Mouse (Mus musculus): Measurements from ENCODE around the gene Ifnz. TPM values are rescaled to one million over a fixed set of nuclear protein-coding genes. Genes with fewer than 3 reads are reported as not detected.
"Not testable (repeated sequence)": the region's sequence is repeated elsewhere in the genome, so short reads cannot be mapped to it uniquely, and the experiment has no call there.

Ifnz gene
- polyA plus RNA-seq, 1 experiment from 2014 or later: 0.33 TPM

DNA sequence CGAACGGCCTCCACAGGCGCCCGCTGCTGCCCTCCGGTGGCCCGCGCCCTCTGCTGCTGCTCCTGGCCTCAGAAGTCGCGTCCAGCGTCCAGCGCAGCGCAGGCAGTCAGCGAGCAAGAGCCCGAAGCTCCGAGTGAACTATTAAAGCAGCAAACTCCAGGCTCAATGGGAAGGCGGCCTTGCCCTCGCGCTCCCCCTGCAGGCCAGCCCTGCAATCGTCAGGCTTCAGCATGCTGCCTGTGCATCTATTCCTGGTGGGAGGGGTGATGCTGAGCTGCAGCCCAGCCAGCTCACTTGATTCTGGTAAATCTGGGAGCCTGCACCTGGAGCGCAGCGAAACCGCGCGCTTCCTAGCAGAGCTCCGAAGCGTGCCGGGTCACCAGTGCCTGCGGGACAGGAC is 6.5 kb downstream of the Ifnz start, which contains the start of gene Gm13277:
TSS of gene Gm13277 (plus strand) at position 231 of the 400 bp plus-strand sequence.
- ATAC-seq (ENCODE audit: insufficient number of reproducible peaks, low FRiP score); H3K4me3 ChIP-seq; H3K4me1 ChIP-seq (replicated peaks); H3K27ac ChIP-seq (ENCODE audit: poor library complexity, severe bottlenecking); H3K4me2 ChIP-seq; H3K9me3 ChIP-seq (replicated peaks); H3K27me3 ChIP-seq (replicated peaks); H3K36me3 ChIP-seq; H3K9ac ChIP-seq: not testable (repeated sequence)
- WGBS: 0% methylated on average over 4 of the region's 28 CpGs

GRCm38 (mm10) chr4:88791250-88791649 is 9.3 kb downstream of the Ifnz start, which contains the start of gene Gm13278:
TSS of gene Gm13278 (plus strand) at chr4:88791550.
- WGBS: no CpG with 5 or more reads among the region's 28 CpGs
- ATAC-seq (ENCODE audit: insufficient number of reproducible peaks, low FRiP score); H3K27ac ChIP-seq (ENCODE audit: poor library complexity, severe bottlenecking); H3K4me3 ChIP-seq; H3K27me3 ChIP-seq (replicated peaks); H3K36me3 ChIP-seq; H3K9ac ChIP-seq; H3K9me3 ChIP-seq (replicated peaks); H3K4me1 ChIP-seq (replicated peaks); H3K4me2 ChIP-seq: not testable (repeated sequence)

DNA sequence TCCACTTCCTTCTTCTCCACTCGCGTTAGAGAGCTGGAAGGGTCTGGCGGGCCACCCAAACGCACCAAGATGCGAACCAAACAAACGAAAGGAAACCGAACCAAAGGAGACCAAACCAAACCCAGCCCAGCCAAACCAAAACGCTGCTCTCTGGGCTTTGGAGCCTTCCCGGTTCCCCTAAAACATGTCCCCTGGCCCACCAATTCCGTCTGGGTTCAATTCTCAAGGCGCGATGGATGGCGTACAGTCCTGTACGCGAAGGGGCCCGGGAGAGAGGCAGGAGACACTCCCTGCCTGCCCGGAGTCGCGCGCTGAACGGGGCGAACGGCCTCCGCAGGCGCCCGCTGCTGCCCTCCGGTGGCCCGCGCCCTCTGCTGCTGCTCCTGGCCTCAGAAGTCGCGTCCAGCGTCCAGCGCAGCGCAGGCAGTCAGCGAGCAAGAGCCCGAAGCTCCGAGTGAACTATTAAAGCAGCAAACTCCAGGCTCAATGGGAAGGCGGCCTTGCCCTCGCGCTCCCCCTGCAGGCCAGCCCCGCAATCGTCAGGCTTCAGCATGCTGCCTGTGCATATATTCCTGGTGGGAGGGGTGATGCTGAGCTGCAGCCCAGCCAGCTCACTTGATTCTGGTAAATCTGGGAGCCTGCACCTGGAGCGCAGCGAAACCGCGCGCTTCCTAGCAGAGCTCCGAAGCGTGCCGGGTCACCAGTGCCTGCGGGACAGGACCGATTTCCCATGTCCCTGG is 12.2 kb downstream of the Ifnz start, which contains the start of gene Gm13275:
TSS of gene Gm13275 (plus strand) at position 552 of the 740 bp plus-strand sequence.
- H3K4me1 ChIP-seq (replicated peaks); H3K27ac ChIP-seq (ENCODE audit: poor library complexity, severe bottlenecking); H3K9me3 ChIP-seq (replicated peaks); H3K4me2 ChIP-seq; H3K36me3 ChIP-seq; H3K4me3 ChIP-seq; H3K9ac ChIP-seq; ATAC-seq (ENCODE audit: insufficient number of reproducible peaks, low FRiP score); H3K27me3 ChIP-seq (replicated peaks): not testable (repeated sequence)
- WGBS: 0% methylated on average over 13 of the region's 52 CpGs

DNA sequence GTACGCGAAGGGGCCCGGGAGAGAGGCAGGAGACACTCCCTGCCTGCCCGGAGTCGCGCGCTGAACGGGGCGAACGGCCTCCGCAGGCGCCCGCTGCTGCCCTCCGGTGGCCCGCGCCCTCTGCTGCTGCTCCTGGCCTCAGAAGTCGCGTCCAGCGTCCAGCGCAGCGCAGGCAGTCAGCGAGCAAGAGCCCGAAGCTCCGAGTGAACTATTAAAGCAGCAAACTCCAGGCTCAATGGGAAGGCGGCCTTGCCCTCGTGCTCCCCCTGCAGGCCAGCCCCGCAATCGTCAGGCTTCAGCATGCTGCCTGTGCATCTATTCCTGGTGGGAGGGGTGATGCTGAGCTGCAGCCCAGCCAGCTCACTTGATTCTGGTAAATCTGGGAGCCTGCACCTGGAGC is 15.2 kb downstream of the Ifnz start, which contains the start of gene Gm13279:
TSS of gene Gm13279 (plus strand) at position 301 of the 400 bp plus-strand sequence.
- not testable (repeated sequence) for H3K4me2 ChIP-seq; H3K4me3 ChIP-seq; H3K9ac ChIP-seq; H3K27me3 ChIP-seq (replicated peaks); H3K4me1 ChIP-seq (replicated peaks); H3K27ac ChIP-seq (ENCODE audit: poor library complexity, severe bottlenecking); ATAC-seq (ENCODE audit: insufficient number of reproducible peaks, low FRiP score); H3K9me3 ChIP-seq (replicated peaks); H3K36me3 ChIP-seq
- no CpG with 5 or more reads among the region's 28 CpGs for WGBS

DNA sequence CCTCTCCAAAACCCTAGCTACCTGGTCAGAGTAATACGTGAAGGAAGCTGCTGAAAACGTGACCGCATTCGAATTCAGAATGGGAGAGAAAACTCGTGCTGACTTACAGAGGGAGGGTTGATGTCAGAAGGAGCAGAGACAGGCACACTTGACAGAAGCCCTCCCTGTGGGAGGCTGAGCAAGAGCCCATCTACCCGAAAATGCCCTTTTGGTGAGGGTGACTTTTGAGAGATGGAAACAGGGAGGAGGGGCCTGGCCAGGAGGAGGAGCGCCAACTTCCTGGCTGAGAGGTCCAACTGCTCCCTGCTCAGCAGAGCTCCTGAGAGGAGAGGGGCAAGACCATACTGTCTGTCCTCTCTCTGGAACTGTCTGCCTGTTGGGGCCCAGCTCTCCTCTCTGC is 17.4 kb downstream of the Ifnz start, which contains the start of gene Gm13285:
TSS of gene Gm13285 (plus strand) at position 301 of the 400 bp plus-strand sequence.
- H3K9ac ChIP-seq; H3K9me3 ChIP-seq (replicated peaks); H3K4me2 ChIP-seq; ATAC-seq (ENCODE audit: insufficient number of reproducible peaks, low FRiP score); H3K27me3 ChIP-seq (replicated peaks); H3K27ac ChIP-seq (ENCODE audit: poor library complexity, severe bottlenecking); H3K36me3 ChIP-seq; H3K4me3 ChIP-seq; H3K4me1 ChIP-seq (replicated peaks): not testable (repeated sequence)
- WGBS: 9% methylated on average over 6 of the region's 7 CpGs

DNA sequence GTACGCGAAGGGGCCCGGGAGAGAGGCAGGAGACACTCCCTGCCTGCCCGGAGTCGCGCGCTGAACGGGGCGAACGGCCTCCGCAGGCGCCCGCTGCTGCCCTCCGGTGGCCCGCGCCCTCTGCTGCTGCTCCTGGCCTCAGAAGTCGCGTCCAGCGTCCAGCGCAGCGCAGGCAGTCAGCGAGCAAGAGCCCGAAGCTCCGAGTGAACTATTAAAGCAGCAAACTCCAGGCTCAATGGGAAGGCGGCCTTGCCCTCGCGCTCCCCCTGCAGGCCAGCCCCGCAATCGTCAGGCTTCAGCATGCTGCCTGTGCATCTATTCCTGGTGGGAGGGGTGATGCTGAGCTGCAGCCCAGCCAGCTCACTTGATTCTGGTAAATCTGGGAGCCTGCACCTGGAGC is 21.0 kb downstream of the Ifnz start, which contains the start of gene Gm13287:
TSS of gene Gm13287 (plus strand) at position 301 of the 400 bp plus-strand sequence.
- H3K9me3 ChIP-seq (replicated peaks); H3K4me1 ChIP-seq (replicated peaks); H3K27me3 ChIP-seq (replicated peaks); H3K27ac ChIP-seq (ENCODE audit: poor library complexity, severe bottlenecking); H3K36me3 ChIP-seq; H3K4me3 ChIP-seq; ATAC-seq (ENCODE audit: insufficient number of reproducible peaks, low FRiP score); H3K9ac ChIP-seq: not testable (repeated sequence)
- WGBS: no CpG with 5 or more reads among the region's 29 CpGs
- peak within 1 kb of the TSS; percentile 49 for H3K4me2 ChIP-seq

DNA sequence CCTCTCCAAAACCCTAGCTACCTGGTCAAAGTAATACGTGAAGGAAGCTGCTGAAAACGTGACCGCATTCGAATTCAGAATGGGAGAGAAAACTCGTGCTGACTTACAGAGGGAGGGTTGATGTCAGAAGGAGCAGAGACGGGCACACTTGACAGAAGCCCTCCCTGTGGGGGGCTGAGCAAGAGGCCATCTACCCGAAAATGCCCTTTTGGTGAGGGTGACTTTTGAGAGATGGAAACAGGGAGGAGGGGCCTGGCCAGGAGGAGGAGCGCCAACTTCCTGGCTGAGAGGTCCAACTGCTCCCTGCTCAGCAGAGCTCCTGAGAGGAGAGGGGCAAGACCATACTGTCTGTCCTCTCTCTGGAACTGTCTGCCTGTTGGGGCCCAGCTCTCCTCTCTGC is 23.3 kb downstream of the Ifnz start, which contains the start of gene Gm13288:
TSS of gene Gm13288 (plus strand) at position 301 of the 400 bp plus-strand sequence.
- not testable (repeated sequence) for H3K9ac ChIP-seq; H3K27me3 ChIP-seq (replicated peaks); H3K36me3 ChIP-seq; H3K4me1 ChIP-seq (replicated peaks); H3K4me3 ChIP-seq; ATAC-seq (ENCODE audit: insufficient number of reproducible peaks, low FRiP score); H3K9me3 ChIP-seq (replicated peaks); H3K27ac ChIP-seq (ENCODE audit: poor library complexity, severe bottlenecking)
- H3K4me2 ChIP-seq: peak within 1 kb of the TSS; percentile 44
- no CpG with 5 or more reads among the region's 8 CpGs for WGBS

- not testable (repeated sequence) for H3K9me3 ChIP-seq (replicated peaks); H3K4me1 ChIP-seq (replicated peaks); H3K27ac ChIP-seq (ENCODE audit: poor library complexity, severe bottlenecking); H3K9ac ChIP-seq; H3K27me3 ChIP-seq (replicated peaks); H3K36me3 ChIP-seq; H3K4me3 ChIP-seq; ATAC-seq (ENCODE audit: insufficient number of reproducible peaks, low FRiP score)
- H3K4me2 ChIP-seq: peak overlapping the region; percentile 44
- 0% methylated on average over 8 of the region's 34 CpGs for WGBS
Measured at GRCm38 (mm10) chr4:88805761-88806160, 23.8 kb downstream of the Ifnz start.

DNA sequence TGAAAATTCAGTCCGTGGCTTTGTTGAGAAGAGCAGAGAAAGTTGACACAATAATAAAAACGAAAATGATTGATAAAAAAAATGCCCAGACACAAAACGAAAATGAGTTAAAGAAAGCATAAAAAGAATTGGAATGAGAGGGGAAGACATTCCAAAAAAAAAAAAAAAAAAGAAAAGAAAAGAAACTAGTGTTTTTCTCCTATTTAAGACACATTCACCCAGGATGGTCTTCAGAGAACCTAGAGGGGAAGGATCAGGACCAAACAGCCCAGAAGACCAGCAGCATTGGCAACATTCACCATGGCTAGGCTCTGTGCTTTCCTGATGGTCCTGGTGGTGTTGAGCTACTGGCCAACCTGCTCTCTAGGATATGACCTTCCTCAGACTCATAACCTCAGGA is 34.0 kb downstream of the Ifnz start, which contains the start of gene Ifna7:
TSS of gene Ifna7 (plus strand) at position 301 of the 400 bp plus-strand sequence.
- no peaks in the 10 kb centered on the region for H3K9me3 ChIP-seq (replicated peaks)
- no peak within 1 kb of the TSS for H3K27ac ChIP-seq (ENCODE audit: poor library complexity, severe bottlenecking)
- no peaks in the 10 kb centered on the region for H3K36me3 ChIP-seq
- WGBS: 58% methylated on average over 3 of the region's 3 CpGs
- H3K4me3 ChIP-seq: no peak within 1 kb of the TSS
- no peaks in the 10 kb centered on the region for H3K4me1 ChIP-seq (replicated peaks)
- H3K27me3 ChIP-seq (replicated peaks): 0 out of 2 replicates have a peak, but pooled peaks cover 8% of the 10 kb centered on the region
- no peak for ATAC-seq (ENCODE audit: insufficient number of reproducible peaks, low FRiP score)
- H3K9ac ChIP-seq: no peak within 1 kb of the TSS
- no peak within 1 kb of the TSS for H3K4me2 ChIP-seq

DNA sequence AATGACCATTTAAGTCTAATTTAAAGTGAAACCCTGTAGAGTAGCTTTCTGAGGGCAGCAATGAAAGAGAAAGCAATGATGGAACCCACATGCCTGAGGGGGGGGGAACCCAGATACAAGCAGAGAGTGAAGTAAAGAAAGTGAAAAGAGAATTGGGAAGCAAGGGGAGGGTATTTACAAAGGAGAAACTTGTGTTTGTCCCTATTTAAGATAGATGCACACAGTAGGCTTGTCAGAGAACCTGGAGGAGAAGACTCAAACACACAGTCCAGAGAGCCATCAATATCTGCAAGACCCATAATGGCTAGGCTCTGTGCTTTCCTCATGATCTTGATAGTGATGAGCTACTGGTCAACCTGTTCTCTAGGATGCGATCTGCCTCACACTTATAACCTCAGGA is 37.7 kb downstream of the Ifnz start, which contains the start of gene Ifna11:
TSS of gene Ifna11 (plus strand) at position 301 of the 400 bp plus-strand sequence.
- Histone ChIP-seq H3K4me3 (no peak within 1 kb of the TSS), H3K4me2 (no peak within 1 kb of the TSS), H3K9me3 (replicated peaks) (no peaks in the 10 kb centered on the region), H3K4me1 (replicated peaks) (no peaks in the 10 kb centered on the region), H3K36me3 (no peaks in the 10 kb centered on the region), H3K27me3 (replicated peaks) (0 out of 2 replicates have a peak, but pooled peaks cover 6% of the 10 kb centered on the region), H3K9ac (no peak within 1 kb of the TSS), H3K27ac (ENCODE audit: poor library complexity, severe bottlenecking) (no peak within 1 kb of the TSS)
- no peak for ATAC-seq (ENCODE audit: insufficient number of reproducible peaks, low FRiP score)
- WGBS: 82% methylated on average over 1 of the region's 1 CpGs

- ATAC-seq (ENCODE audit: insufficient number of reproducible peaks, low FRiP score): no peak
- Histone ChIP-seq H3K4me2 (no peak overlapping the region), H3K4me3 (no peak overlapping the region), H3K4me1 (replicated peaks) (no peaks in the 10 kb centered on the region), H3K27me3 (replicated peaks) (no peaks in the 10 kb centered on the region), H3K9ac (no peak overlapping the region), H3K36me3 (no peaks in the 10 kb centered on the region), H3K27ac (ENCODE audit: poor library complexity, severe bottlenecking) (no peak overlapping the region), H3K9me3 (replicated peaks) (no peaks in the 10 kb centered on the region)
- WGBS: 25% methylated on average over 4 of the region's 4 CpGs
Measured at GRCm38 (mm10) chr4:88822995-88823394, 41.1 kb downstream of the Ifnz start.

All from heart, embryonic 12.5 days (tissue).